Mouse (Mus musculus): ENCODE data around the gene 1700113H08Rik. TPM values are rescaled to one million over a fixed set of nuclear protein-coding genes. Genes with fewer than 3 reads are reported as not detected.

The 1700113H08Rik gene
- polyA plus RNA-seq, 1 experiment from 2014 or later = not detected

- Histone ChIP-seq H3K27ac (ENCODE audit: low read length) (no peak overlapping the region), H3K4me3 (replicated peaks; ENCODE audit: low read length) (no peak overlapping the region), H3K9ac (ENCODE audit: low read length) (no peak overlapping the region), H3K4me1 (ENCODE audit: control insufficient read depth, insufficient read depth, low read length) (no peaks in the 10 kb centered on the region), H3K27me3 (ENCODE audit: control insufficient read depth, insufficient read depth, low read length) (no peaks in the 10 kb centered on the region), H3K36me3 (ENCODE audit: control insufficient read depth, insufficient read depth, low read length) (no peaks in the 10 kb centered on the region), H3K9me3 (replicated peaks; ENCODE audit: control insufficient read depth, low read length) (no peaks in the 10 kb centered on the region), H3K4me2 (ENCODE audit: low read depth, low read length) (no peak overlapping the region)
- 86% methylated on average over 4 of the region's 4 CpGs for WGBS
- no peak for ATAC-seq (ENCODE audit: insufficient read depth, low FRiP score)
Observed at GRCm38 (mm10) chr10:87211046-87211445, 153.2 kb downstream of the 1700113H08Rik start.

GRCm38 (mm10) chr10:87212854-87213253, 155.0 kb downstream of the 1700113H08Rik start:
- no peak overlapping the region for H3K4me2 ChIP-seq (ENCODE audit: low read depth, low read length)
- H3K9ac ChIP-seq (ENCODE audit: low read length) = no peak overlapping the region
- H3K27ac ChIP-seq (ENCODE audit: low read length) = no peak overlapping the region
- no peaks in the 10 kb centered on the region for H3K36me3 ChIP-seq (ENCODE audit: control insufficient read depth, insufficient read depth, low read length)
- H3K4me1 ChIP-seq (ENCODE audit: control insufficient read depth, insufficient read depth, low read length) = no peaks in the 10 kb centered on the region
- H3K4me3 ChIP-seq (replicated peaks; ENCODE audit: low read length) = no peak overlapping the region
- H3K27me3 ChIP-seq (ENCODE audit: control insufficient read depth, insufficient read depth, low read length) = no peaks in the 10 kb centered on the region
- no peaks in the 10 kb centered on the region for H3K9me3 ChIP-seq (replicated peaks; ENCODE audit: control insufficient read depth, low read length)
- 46% methylated on average over 2 of the region's 2 CpGs for WGBS
- no peak for ATAC-seq (ENCODE audit: insufficient read depth, low FRiP score)

- ATAC-seq (ENCODE audit: insufficient read depth, low FRiP score) = no peak
- Histone ChIP-seq H3K4me2 (ENCODE audit: low read depth, low read length) (no peak overlapping the region), H3K27ac (ENCODE audit: low read length) (no peak overlapping the region), H3K27me3 (ENCODE audit: control insufficient read depth, insufficient read depth, low read length) (no peaks in the 10 kb centered on the region), H3K4me1 (ENCODE audit: control insufficient read depth, insufficient read depth, low read length) (no peaks in the 10 kb centered on the region), H3K9ac (ENCODE audit: low read length) (no peak overlapping the region), H3K36me3 (ENCODE audit: control insufficient read depth, insufficient read depth, low read length) (no peaks in the 10 kb centered on the region), H3K4me3 (replicated peaks; ENCODE audit: low read length) (no peak overlapping the region), H3K9me3 (replicated peaks; ENCODE audit: control insufficient read depth, low read length) (no peaks in the 10 kb centered on the region)
- WGBS = 56% methylated on average over 31 of the region's 31 CpGs
Observed at GRCm38 (mm10) chr10:87230071-87230910, 172.4 kb downstream of the 1700113H08Rik start.

- Histone ChIP-seq H3K4me1 (ENCODE audit: control insufficient read depth, insufficient read depth, low read length) (no peaks in the 10 kb centered on the region), H3K27me3 (ENCODE audit: control insufficient read depth, insufficient read depth, low read length) (no peaks in the 10 kb centered on the region), H3K4me3 (replicated peaks; ENCODE audit: low read length) (no peak overlapping the region), H3K9ac (ENCODE audit: low read length) (no peak overlapping the region), H3K4me2 (ENCODE audit: low read depth, low read length) (no peak overlapping the region), H3K27ac (ENCODE audit: low read length) (no peak overlapping the region), H3K36me3 (ENCODE audit: control insufficient read depth, insufficient read depth, low read length) (no peaks in the 10 kb centered on the region), H3K9me3 (replicated peaks; ENCODE audit: control insufficient read depth, low read length) (no peaks in the 10 kb centered on the region)
- 71% methylated on average over 9 of the region's 9 CpGs for WGBS
- no peak for ATAC-seq (ENCODE audit: insufficient read depth, low FRiP score)
Observed at GRCm38 (mm10) chr10:87239332-87240008, 181.6 kb downstream of the 1700113H08Rik start.

GRCm38 (mm10) chr10:87271724-87272123, 213.9 kb downstream of the 1700113H08Rik start:
- no peak overlapping the region for H3K4me3 ChIP-seq (replicated peaks; ENCODE audit: low read length)
- H3K4me2 ChIP-seq (ENCODE audit: low read depth, low read length) = no peak overlapping the region
- no peaks in the 10 kb centered on the region for H3K27me3 ChIP-seq (ENCODE audit: control insufficient read depth, insufficient read depth, low read length)
- H3K36me3 ChIP-seq (ENCODE audit: control insufficient read depth, insufficient read depth, low read length) = no peaks in the 10 kb centered on the region
- WGBS = 47% methylated on average over 3 of the region's 3 CpGs
- no peak overlapping the region for H3K9ac ChIP-seq (ENCODE audit: low read length)
- ATAC-seq (ENCODE audit: insufficient read depth, low FRiP score) = peak; percentile 61; the same call in 1 of the 2 replicates
- H3K4me1 ChIP-seq (ENCODE audit: control insufficient read depth, insufficient read depth, low read length) = no peaks in the 10 kb centered on the region
- no peak overlapping the region for H3K27ac ChIP-seq (ENCODE audit: low read length)
- no peaks in the 10 kb centered on the region for H3K9me3 ChIP-seq (replicated peaks; ENCODE audit: control insufficient read depth, low read length)

GRCm38 (mm10) chr10:87272133-87272622, 214.3 kb downstream of the 1700113H08Rik start:
- Histone ChIP-seq H3K9ac (ENCODE audit: low read length) (no peak overlapping the region), H3K27ac (ENCODE audit: low read length) (peak overlapping the region; percentile 64; the same call in 1 of the 2 replicates), H3K27me3 (ENCODE audit: control insufficient read depth, insufficient read depth, low read length) (no peaks in the 10 kb centered on the region), H3K9me3 (replicated peaks; ENCODE audit: control insufficient read depth, low read length) (no peaks in the 10 kb centered on the region), H3K4me2 (ENCODE audit: low read depth, low read length) (no peak overlapping the region), H3K4me1 (ENCODE audit: control insufficient read depth, insufficient read depth, low read length) (no peaks in the 10 kb centered on the region), H3K36me3 (ENCODE audit: control insufficient read depth, insufficient read depth, low read length) (no peaks in the 10 kb centered on the region), H3K4me3 (replicated peaks; ENCODE audit: low read length) (no peak overlapping the region)
- ATAC-seq (ENCODE audit: insufficient read depth, low FRiP score) = peak; percentile 86
- WGBS = 40% methylated on average over 8 of the region's 8 CpGs

GRCm38 (mm10) chr10:87275075-87275474, 217.2 kb downstream of the 1700113H08Rik start:
- Histone ChIP-seq H3K9ac (ENCODE audit: low read length) (no peak overlapping the region), H3K4me2 (ENCODE audit: low read depth, low read length) (no peak overlapping the region), H3K9me3 (replicated peaks; ENCODE audit: control insufficient read depth, low read length) (no peaks in the 10 kb centered on the region), H3K27ac (ENCODE audit: low read length) (no peak overlapping the region), H3K36me3 (ENCODE audit: control insufficient read depth, insufficient read depth, low read length) (no peaks in the 10 kb centered on the region), H3K4me3 (replicated peaks; ENCODE audit: low read length) (no peak overlapping the region), H3K27me3 (ENCODE audit: control insufficient read depth, insufficient read depth, low read length) (no peaks in the 10 kb centered on the region), H3K4me1 (ENCODE audit: control insufficient read depth, insufficient read depth, low read length) (no peaks in the 10 kb centered on the region)
- ATAC-seq (ENCODE audit: insufficient read depth, low FRiP score) = no peak

Measured in stomach, embryonic 16.5 days (tissue).